Mouse (Mus musculus) urinary bladder, adult 2 months (tissue): ENCODE data around the gene Olfr412. TPM values are rescaled to one million over a fixed set of nuclear protein-coding genes. Genes with fewer than 3 reads are reported as not detected.

Source experiments
- DNase-seq: peaks from one replicate; pipeline ENCODE4 v3.0.0; 2022; ENCODE audit warnings: low spot score
- polyA plus RNA-seq: library from polyadenylated mRNA; depleted of rRNA; stranded (reverse); fragments of >200 nt; gene quantifications from 2 replicates; pipeline ENCODE4 v1.2.3, GENCODE M21; 2012; rRNA removed

Gene Olfr412
- polyA plus RNA-seq, 1 experiment, result not detected

GRCm38 (mm10) chr11:74413449-74413972 is 51.6 kb downstream of the Olfr412 start:
- DNase-seq, result no peak

GRCm38 (mm10) chr11:74414112-74414511 is 52.2 kb downstream of the Olfr412 start:
- no peak for DNase-seq

GRCm38 (mm10) chr11:74415736-74416135 is 53.9 kb downstream of the Olfr412 start:
- no peak for DNase-seq

Other genes with a start within 250 kb of the Olfr412 start
- not detected in 2 replicates for gene Olfr401, start 248.4 kb upstream of the Olfr412 start, polyA plus RNA-seq
- gene Olfr402, start 208.5 kb upstream of the Olfr412 start, polyA plus RNA-seq, result not detected in 2 replicates
- not detected in 2 replicates for gene Olfr403, start 175.8 kb upstream of the Olfr412 start, polyA plus RNA-seq
- gene Olfr43, start 150.7 kb upstream of the Olfr412 start, polyA plus RNA-seq, result not detected in 2 replicates
- not detected in 2 replicates for gene Olfr406, start 102.3 kb upstream of the Olfr412 start, polyA plus RNA-seq
- not detected in 2 replicates for gene Olfr59, start 78.3 kb upstream of the Olfr412 start, polyA plus RNA-seq
- gene Olfr410, start 24.0 kb upstream of the Olfr412 start, polyA plus RNA-seq, result not detected in 2 replicates
- gene Olfr411, start 9.4 kb upstream of the Olfr412 start, polyA plus RNA-seq, result not detected in 2 replicates
- gene Rap1gap2, start 248.8 kb downstream of the Olfr412 start, polyA plus RNA-seq, result 32.4 and 32.5 TPM in 2 replicates